Mouse (Mus musculus): Measurements from ENCODE around the gene Col1a2. TPM values are rescaled to one million over a fixed set of nuclear protein-coding genes. Genes with fewer than 3 reads are reported as not detected.

Col1a2 gene
- polyA plus RNA-seq, 1 experiment from 2014 or later = 156 TPM

DNA sequence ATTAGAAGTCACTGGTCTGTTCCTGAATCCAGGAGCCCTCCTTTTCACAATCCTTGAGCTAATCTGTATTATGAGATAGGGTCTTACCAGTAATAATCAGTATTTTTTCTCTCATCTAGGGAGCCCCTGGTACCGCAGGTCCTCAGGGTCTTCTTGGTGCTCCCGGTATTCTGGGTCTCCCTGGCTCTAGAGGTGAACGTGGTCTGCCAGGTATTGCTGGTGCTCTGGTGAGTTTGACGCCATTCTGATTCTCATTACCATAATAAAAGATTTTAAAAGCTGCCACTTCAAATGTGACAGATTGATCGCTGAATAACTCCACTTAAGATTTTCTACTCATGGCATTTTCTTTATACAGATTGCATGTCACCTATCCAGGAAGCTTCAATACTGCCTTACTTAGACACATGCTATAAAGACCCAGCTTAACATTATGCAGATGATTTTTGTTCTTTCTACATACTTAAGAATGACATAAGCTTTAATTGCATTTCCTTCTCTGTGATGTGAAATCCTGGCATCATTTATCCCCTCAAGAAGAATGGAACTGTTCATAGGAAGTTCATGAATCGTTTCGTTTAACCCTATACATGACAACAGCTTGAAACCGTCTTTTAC, 30.0 kb downstream of the Col1a2 start:
- no peaks in the 10 kb centered on the region for H3K27me3 ChIP-seq (replicated peaks; ENCODE audit: control insufficient read depth, insufficient read depth, low read length)
- no peak overlapping the region for H3K4me2 ChIP-seq
- no peaks in the 10 kb centered on the region for H3K36me3 ChIP-seq (ENCODE audit: control insufficient read depth, insufficient read depth, low read length)
- no peak overlapping the region for H3K27ac ChIP-seq (ENCODE audit: low read depth, low read length)
- no peak for DNase-seq (ENCODE audit: low spot score)
- no peak for ATAC-seq (replicated peaks; ENCODE audit: low FRiP score)
- no peak overlapping the region for H3K9ac ChIP-seq (ENCODE audit: low read depth, low read length)
- no peak overlapping the region for H3K4me3 ChIP-seq (ENCODE audit: low read depth, low read length)
- WGBS = 82% methylated on average over 8 of the region's 8 CpGs
- H3K9me3 ChIP-seq (ENCODE audit: control insufficient read depth, low read length) = no peaks in the 10 kb centered on the region
- H3K4me1 ChIP-seq (replicated peaks; ENCODE audit: control insufficient read depth, insufficient read depth, low read length) = no peaks in the 10 kb centered on the region

- DNase-seq (ENCODE audit: low spot score) = no peak
- no peak overlapping the region for H3K4me2 ChIP-seq
- 80% methylated on average over 7 of the region's 7 CpGs for WGBS
- no peak overlapping the region for H3K4me3 ChIP-seq (ENCODE audit: low read depth, low read length)
- H3K9ac ChIP-seq (ENCODE audit: low read depth, low read length) = no peak overlapping the region
- H3K9me3 ChIP-seq (ENCODE audit: control insufficient read depth, low read length) = no peaks in the 10 kb centered on the region
- no peaks in the 10 kb centered on the region for H3K27me3 ChIP-seq (replicated peaks; ENCODE audit: control insufficient read depth, insufficient read depth, low read length)
- ATAC-seq (replicated peaks; ENCODE audit: low FRiP score) = no peak
- H3K4me1 ChIP-seq (replicated peaks; ENCODE audit: control insufficient read depth, insufficient read depth, low read length) = no peaks in the 10 kb centered on the region
- no peak overlapping the region for H3K27ac ChIP-seq (ENCODE audit: low read depth, low read length)
- 0 out of 2 replicates have a peak, but pooled peaks cover 2% of the 10 kb centered on the region for H3K36me3 ChIP-seq (ENCODE audit: control insufficient read depth, insufficient read depth, low read length)
These were observed 37.5 kb downstream of the Col1a2 start for GRCm38 (mm10) chr6:4541926-4542715.

- whole genome bisulfite sequencing = 45% methylated on average over 6 of the region's 6 CpGs
- ATAC-seq (replicated peaks; ENCODE audit: low FRiP score) = peak; percentile 47; the same call in 1 of the 2 replicates
These were observed 39.9 kb downstream of the Col1a2 start for GRCm38 (mm10) chr6:4544554-4544953.

DNA sequence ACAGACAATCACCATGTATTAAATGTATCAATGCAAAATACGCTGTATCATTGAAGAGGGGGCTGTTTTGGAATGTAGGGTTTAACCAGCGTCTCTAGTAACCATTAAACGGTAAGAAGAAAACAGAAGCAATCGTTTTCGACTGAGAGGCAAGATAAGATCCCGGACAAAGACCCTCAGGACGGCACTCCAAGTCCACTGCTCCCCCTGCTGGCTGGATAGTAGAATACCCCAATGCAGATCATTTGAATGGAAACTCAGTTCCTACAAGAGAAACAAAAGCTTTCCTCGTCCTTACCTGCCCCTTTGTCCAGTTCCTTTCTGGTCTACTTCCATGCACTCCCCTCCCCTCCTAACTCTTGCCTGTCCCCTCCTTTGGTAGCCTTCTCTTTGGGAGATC, 41.1 kb downstream of the Col1a2 start:
- Histone ChIP-seq H3K9ac (ENCODE audit: low read depth, low read length) (no peak overlapping the region), H3K27ac (ENCODE audit: low read depth, low read length) (no peak overlapping the region), H3K9me3 (ENCODE audit: control insufficient read depth, low read length) (no peaks in the 10 kb centered on the region), H3K4me3 (ENCODE audit: low read depth, low read length) (no peak overlapping the region), H3K4me1 (replicated peaks; ENCODE audit: control insufficient read depth, insufficient read depth, low read length) (no peaks in the 10 kb centered on the region), H3K27me3 (replicated peaks; ENCODE audit: control insufficient read depth, insufficient read depth, low read length) (no peaks in the 10 kb centered on the region), H3K36me3 (ENCODE audit: control insufficient read depth, insufficient read depth, low read length) (no peaks in the 10 kb centered on the region), H3K4me2 (peak overlapping the region; percentile 24; the same call in 1 of the 2 replicates)
- no peak for ATAC-seq (replicated peaks; ENCODE audit: low FRiP score)
- WGBS = 22% methylated on average over 8 of the region's 8 CpGs
- no peak for DNase-seq (ENCODE audit: low spot score)

More at GRCm38 (mm10) chr6:4544554-4544953, 39.9 kb downstream of the Col1a2 start:
- H3K4me1 ChIP-seq (replicated peaks; ENCODE audit: control insufficient read depth, insufficient read depth, low read length) = no peaks in the 10 kb centered on the region
- no peak overlapping the region for H3K27ac ChIP-seq (ENCODE audit: low read depth, low read length)
- 0 out of 2 replicates have a peak, but pooled peaks cover 2% of the 10 kb centered on the region for H3K36me3 ChIP-seq (ENCODE audit: control insufficient read depth, insufficient read depth, low read length)
- no peak overlapping the region for H3K9ac ChIP-seq (ENCODE audit: low read depth, low read length)
- no peak overlapping the region for H3K4me2 ChIP-seq
- no peak for DNase-seq (ENCODE audit: low spot score)
- no peaks in the 10 kb centered on the region for H3K27me3 ChIP-seq (replicated peaks; ENCODE audit: control insufficient read depth, insufficient read depth, low read length)
- no peaks in the 10 kb centered on the region for H3K9me3 ChIP-seq (ENCODE audit: control insufficient read depth, low read length)
- no peak overlapping the region for H3K4me3 ChIP-seq (ENCODE audit: low read depth, low read length)

- WGBS = 54% methylated on average over 4 of the region's 4 CpGs
- Histone ChIP-seq H3K4me2 (no peak overlapping the region), H3K27ac (ENCODE audit: low read depth, low read length) (no peak overlapping the region), H3K4me3 (ENCODE audit: low read depth, low read length) (no peak overlapping the region), H3K9me3 (ENCODE audit: control insufficient read depth, low read length) (no peaks in the 10 kb centered on the region), H3K9ac (ENCODE audit: low read depth, low read length) (no peak overlapping the region), H3K27me3 (replicated peaks; ENCODE audit: control insufficient read depth, insufficient read depth, low read length) (no peaks in the 10 kb centered on the region), H3K36me3 (ENCODE audit: control insufficient read depth, insufficient read depth, low read length) (no peaks in the 10 kb centered on the region), H3K4me1 (replicated peaks; ENCODE audit: control insufficient read depth, insufficient read depth, low read length) (no peaks in the 10 kb centered on the region)
- DNase-seq (ENCODE audit: low spot score) (no peak), ATAC-seq (replicated peaks; ENCODE audit: low FRiP score) (no peak)
These were observed 44.3 kb downstream of the Col1a2 start for GRCm38 (mm10) chr6:4548894-4549293.

DNA sequence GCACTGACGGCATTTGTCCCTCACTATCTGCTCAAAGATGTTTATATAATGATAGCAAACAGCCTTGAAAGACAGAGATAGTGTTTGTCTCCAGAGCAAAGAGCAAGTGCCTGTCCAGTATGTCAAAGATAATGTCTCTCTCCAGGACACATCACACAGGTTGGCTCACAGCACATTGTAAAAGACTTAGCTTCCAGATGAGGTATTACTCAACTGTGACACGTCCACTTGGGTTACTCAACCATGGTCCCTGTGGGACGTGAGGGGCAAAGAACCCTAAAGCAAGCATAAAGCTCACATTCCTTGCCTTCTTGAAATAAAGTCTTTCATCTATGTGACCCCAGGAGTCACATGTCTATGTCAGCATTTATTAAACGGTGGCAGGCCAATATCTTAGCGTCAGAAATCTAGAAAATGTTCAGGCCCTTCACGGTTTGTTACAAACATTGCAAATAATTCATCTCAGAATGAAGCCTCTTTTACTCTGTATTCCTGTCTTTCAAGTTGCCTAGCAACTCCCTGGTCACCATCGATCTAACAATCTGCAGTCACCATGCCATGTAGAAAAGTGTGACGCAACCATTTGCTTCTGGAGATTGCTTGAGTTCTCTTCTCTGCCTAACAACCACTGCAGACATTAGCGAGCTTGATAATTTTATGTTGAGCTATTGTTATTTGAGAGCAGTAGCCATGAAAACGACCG, 45.4 kb downstream of the Col1a2 start:
- H3K9me3 ChIP-seq (ENCODE audit: control insufficient read depth, low read length) = no peaks in the 10 kb centered on the region
- H3K36me3 ChIP-seq (ENCODE audit: control insufficient read depth, insufficient read depth, low read length) = no peaks in the 10 kb centered on the region
- no peak overlapping the region for H3K4me3 ChIP-seq (ENCODE audit: low read depth, low read length)
- no peak overlapping the region for H3K27ac ChIP-seq (ENCODE audit: low read depth, low read length)
- no peaks in the 10 kb centered on the region for H3K27me3 ChIP-seq (replicated peaks; ENCODE audit: control insufficient read depth, insufficient read depth, low read length)
- ATAC-seq (replicated peaks; ENCODE audit: low FRiP score) = no peak
- WGBS = 49% methylated on average over 11 of the region's 11 CpGs
- DNase-seq (ENCODE audit: low spot score) = no peak
- no peak overlapping the region for H3K9ac ChIP-seq (ENCODE audit: low read depth, low read length)
- no peaks in the 10 kb centered on the region for H3K4me1 ChIP-seq (replicated peaks; ENCODE audit: control insufficient read depth, insufficient read depth, low read length)
- no peak overlapping the region for H3K4me2 ChIP-seq

DNA sequence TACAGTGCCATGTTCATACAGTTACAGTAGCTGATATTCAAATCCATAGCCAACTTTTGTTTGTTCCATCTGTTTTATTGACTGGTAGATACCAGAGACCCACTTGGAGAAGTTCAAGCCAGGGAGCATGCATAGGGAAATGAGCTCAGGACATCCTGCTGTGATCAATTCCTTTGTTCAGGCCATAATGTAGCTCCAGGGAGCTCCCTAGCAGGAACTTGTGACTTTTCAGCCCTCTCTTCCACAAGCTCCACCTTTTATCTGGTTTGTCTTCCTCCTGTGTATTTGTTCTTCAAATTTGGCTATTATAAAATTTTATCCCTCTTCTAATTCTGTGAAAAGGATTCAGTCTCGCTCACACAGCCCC, 45.9 kb downstream of the Col1a2 start:
- Histone ChIP-seq H3K4me1 (replicated peaks; ENCODE audit: control insufficient read depth, insufficient read depth, low read length) (no peaks in the 10 kb centered on the region), H3K4me3 (ENCODE audit: low read depth, low read length) (no peak overlapping the region), H3K9ac (ENCODE audit: low read depth, low read length) (no peak overlapping the region), H3K27ac (ENCODE audit: low read depth, low read length) (no peak overlapping the region), H3K36me3 (ENCODE audit: control insufficient read depth, insufficient read depth, low read length) (no peaks in the 10 kb centered on the region), H3K27me3 (replicated peaks; ENCODE audit: control insufficient read depth, insufficient read depth, low read length) (no peaks in the 10 kb centered on the region), H3K4me2 (no peak overlapping the region), H3K9me3 (ENCODE audit: control insufficient read depth, low read length) (no peaks in the 10 kb centered on the region)
- 72% methylated on average over 1 of the region's 1 CpGs for WGBS
- no peak for DNase-seq (ENCODE audit: low spot score)
- ATAC-seq (replicated peaks; ENCODE audit: low FRiP score) = no peak

DNA sequence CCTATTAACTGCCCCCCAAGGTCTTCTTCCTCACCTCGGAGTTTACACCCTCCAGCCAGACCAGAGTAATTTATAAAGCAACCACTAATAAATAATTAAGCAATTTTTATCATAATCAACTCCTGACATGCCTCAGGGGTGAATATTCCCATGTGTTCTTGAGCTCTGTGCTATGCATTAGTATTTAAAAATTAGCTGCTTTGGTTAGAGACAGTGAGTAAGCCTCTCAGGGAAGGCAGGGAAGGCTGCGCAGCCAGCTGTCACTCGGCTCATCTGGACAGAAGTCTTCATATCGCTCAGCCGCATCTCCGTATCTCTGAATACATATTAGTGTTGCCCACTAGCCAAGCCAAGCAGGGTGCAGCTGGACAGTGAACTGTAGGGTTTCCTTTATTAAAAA, 50.8 kb downstream of the Col1a2 start:
- Histone ChIP-seq H3K4me3 (ENCODE audit: low read depth, low read length) (no peak overlapping the region), H3K36me3 (ENCODE audit: control insufficient read depth, insufficient read depth, low read length) (no peaks in the 10 kb centered on the region), H3K4me1 (replicated peaks; ENCODE audit: control insufficient read depth, insufficient read depth, low read length) (no peaks in the 10 kb centered on the region), H3K27me3 (replicated peaks; ENCODE audit: control insufficient read depth, insufficient read depth, low read length) (no peaks in the 10 kb centered on the region), H3K9me3 (ENCODE audit: control insufficient read depth, low read length) (no peaks in the 10 kb centered on the region), H3K9ac (ENCODE audit: low read depth, low read length) (no peak overlapping the region), H3K27ac (ENCODE audit: low read depth, low read length) (no peak overlapping the region), H3K4me2 (no peak overlapping the region)
- DNase-seq (ENCODE audit: low spot score) (no peak), ATAC-seq (replicated peaks; ENCODE audit: low FRiP score) (no peak)
- WGBS = 74% methylated on average over 6 of the region's 6 CpGs

Data from liver, embryonic 11.5 days (tissue).